Mouse (Mus musculus) left cerebral cortex, postnatal 4 days (tissue): ENCODE results near the gene Pex5l. TPM values are rescaled to one million over a fixed set of nuclear protein-coding genes. Genes with fewer than 3 reads are reported as not detected.

Source experiments
- DNase-seq: peaks from one replicate; pipeline ENCODE4 v3.0.0-alpha.2; 2022
- intact Hi-C: fragments of 180-260 bp; cut with DNase I; formaldehyde crosslinking; loops from one replicate; pipeline ENCODE4 v1.15.1; 2025
- total RNA-seq, 2 experiments: library from RNA; stranded (reverse); gene quantifications; 2 replicates each; pipeline ENCODE4 v1.2.3; 2021

Pex5l gene
- total RNA-seq, 2 experiments from 2014 or later = 54.6 to 58.9 TPM

DNA sequence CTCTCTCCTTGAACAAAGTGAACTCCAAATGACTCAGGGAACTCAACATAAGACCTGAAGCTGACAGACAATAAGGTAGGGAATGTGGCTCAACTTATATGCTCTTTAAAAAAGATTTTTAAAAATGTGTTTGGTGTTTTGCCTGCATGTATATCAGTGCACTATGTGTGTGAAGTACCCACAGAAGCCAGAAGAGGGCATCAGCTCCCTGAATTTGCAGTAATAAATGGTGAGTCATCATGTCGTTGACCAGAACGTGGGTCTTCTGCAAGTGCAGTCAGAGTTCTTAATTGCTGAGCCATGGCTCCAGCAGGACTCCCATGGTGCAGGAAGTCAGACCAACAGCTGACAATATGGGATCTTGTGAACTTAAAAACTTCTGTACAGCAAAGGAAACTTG lies 177.5 kb downstream of the Pex5l start:
- intact Hi-C loops = no loop called here
- DNase-seq = peak; percentile 34

DNA sequence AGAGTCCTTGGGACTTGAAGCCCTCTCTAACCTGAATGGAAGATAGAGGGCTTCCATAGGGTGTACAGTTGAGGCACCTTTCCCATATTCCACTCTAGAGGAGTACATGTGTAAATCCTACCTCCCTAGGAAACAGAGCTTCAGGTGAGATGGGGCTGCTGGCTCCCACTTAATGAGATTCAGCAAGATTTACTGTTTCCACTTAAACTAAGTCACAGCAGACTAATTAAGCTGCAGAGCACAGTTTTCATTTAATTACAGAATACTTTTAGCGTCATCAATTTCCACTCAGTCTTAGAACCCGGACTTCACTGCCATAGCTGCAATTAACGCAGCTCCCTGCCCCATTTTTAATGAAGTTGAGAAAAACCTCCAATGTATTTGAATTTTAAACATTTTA lies 181.6 kb downstream of the Pex5l start:
- no peak for DNase-seq
- intact Hi-C loops = no loop called here

- intact Hi-C loops = no loop called here
These were observed 191.7 kb downstream of the Pex5l start for GRCm38 (mm10) chr3:32951382-32951781.

DNA sequence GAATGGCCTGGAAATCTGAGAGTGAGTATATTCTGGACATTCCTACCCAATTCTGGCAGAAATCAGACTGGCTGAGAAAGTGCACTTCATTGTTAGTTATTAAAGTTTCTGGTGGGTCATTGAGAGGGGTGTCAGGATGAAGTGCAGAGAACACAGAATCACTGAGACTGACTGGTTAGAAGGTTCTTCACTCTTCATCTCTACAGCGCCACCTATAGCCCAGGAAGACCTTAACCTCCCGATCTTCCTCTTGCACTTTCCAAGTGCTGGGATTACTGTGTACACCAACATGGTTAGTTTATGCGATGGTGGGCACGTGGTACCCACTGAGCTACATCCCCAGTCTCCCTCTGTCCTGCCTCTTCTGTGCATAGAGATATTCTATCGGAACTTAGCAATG lies 195.6 kb downstream of the Pex5l start:
- intact Hi-C loops = no loop called here
- no peak for DNase-seq

More at GRCm38 (mm10) chr3:32951382-32951781, 191.7 kb downstream of the Pex5l start:
- DNase-seq = no peak

DNA sequence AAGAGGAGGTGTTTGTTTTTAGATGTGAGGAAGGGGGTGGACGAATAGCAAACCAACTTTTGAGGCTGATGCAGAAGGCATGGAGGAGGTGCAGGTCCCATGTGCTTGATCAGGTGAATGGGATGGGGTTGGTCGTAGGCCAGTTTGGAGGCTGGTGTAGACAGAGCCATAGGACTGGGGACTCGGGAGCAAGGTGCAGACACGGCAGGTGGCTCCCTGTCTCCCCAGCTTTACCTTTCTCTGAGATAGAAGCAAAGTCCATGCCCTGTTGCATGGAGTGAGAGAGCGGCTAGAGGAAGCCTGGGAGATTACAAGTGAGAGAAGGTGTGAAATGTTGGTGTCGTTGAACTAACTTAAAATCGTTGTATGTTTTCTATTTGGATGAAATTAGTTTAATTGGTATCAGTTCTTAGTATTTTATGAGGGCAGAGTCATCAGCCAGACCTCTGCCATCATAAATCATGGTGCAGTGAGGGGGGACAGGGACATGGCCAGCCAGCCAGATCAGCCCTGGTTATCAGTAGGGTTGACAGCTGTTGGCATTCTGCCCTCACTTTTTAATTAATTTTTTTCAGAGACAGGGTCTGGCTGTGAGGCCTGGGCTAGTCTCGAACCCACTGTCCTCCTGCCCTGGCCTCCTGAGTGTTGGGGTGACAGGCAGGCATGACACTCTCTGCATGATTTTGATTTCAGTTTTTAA lies 203.1 kb downstream of the Pex5l start:
- intact Hi-C loops = no loop called here

DNA sequence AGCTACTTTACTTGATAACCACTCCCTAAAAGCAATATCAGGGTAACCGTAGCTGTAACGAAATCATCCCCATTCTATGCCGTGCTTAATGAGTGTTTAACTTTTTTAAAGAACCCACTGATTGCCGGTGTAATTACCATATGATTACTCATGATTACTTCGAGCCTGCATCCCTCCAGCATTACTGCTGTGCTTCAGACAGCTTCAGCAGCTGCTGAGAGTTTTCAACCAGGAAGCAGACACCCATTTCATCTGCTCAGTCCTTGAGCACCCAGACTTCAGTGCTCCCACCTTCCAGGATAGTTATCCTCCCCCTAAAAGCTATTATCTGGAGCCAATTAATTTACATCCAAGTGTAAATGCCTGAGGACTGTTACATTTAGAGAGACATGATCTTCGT lies 218.9 kb downstream of the Pex5l start:
- DNase-seq = no peak
- intact Hi-C loops = no loop called here

More for the DNA sequence above, 203.1 kb downstream of the Pex5l start:
- no peak for DNase-seq

GRCm38 (mm10) chr3:32910071-32910551 lies 232.9 kb downstream of the Pex5l start:
- DNase-seq = no peak
- intact Hi-C loops = loop anchor here (2.0 kb wide), 1 partner anchor 879 kb away; no protein-coding TSS in a partner anchor

- intact Hi-C loops = no loop called here
- no peak for DNase-seq
These were observed 234.6 kb downstream of the Pex5l start for GRCm38 (mm10) chr3:32908400-32908799.

GRCm38 (mm10) chr3:32905850-32906779 lies 236.9 kb downstream of the Pex5l start:
- no peak for DNase-seq
- intact Hi-C loops = no loop called here

- no peak for DNase-seq
- intact Hi-C loops = no loop called here
These were observed 238.4 kb downstream of the Pex5l start for GRCm38 (mm10) chr3:32904599-32904998.

DNA sequence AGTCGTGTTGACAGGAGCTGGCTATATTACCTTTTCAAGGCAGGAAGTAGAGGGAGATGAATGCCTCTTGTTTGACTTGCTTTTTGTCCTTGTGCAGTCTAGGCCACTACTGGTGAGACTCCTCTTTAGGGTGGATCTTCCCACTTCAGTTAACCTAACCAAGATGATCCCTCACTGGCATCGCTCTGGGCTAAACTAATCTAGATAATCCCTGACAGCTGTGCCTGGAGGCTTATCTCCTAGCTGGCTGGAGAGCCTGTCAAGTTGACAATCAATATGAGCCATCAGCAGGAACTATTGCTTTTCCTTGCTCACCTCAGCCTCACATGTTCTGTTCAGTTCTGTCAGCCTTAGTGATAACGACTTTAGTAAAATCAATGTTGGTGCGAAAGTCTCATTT lies 239.6 kb downstream of the Pex5l start:
- intact Hi-C loops = no loop called here
- DNase-seq = no peak
